In the genomic region with DNA sequence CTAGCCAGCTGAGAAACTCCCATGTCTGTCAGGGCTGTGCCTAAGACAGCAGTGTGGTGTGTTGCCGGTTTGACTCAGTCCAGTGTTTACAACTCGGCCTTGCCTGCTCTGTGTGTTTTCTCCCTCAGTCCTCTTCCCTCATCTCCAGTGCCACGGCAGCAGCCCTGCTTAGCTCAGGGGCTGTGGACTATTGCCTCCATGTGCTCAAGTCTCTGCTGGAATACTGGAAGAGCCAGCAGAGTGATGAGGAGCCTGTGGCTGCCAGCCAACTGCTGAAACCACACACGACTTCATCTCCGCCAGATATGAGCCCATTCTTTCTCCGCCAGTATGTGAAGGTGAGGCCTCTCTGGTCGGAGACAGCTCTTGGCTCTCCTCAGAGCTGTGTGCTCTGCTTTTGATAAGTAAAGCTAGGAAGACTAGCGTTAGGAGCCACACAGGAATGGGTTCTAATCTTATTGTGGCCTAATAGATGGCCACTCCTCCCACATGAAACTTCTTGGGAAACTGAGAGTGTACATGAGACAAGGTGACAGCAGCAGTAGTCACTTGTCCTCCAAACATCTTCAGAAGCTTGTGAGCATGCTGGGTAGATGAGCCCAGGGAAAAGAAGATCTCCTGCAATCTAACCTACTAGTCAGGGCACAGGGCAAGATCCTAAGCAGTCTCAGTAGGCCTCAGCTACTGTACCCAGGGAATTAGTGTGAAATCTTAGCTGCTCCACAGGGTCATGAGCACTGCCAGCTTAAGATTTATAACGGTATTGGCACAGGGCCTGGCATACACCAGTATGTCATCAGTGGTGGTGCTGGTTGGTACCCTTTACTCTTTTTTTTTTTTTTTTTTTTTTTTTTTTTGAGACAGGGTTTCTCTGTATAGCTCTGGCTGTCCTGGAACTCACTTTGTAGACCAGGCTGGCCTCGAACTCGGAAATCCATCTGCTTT, we compare ENCODE assay signal across 21 mouse cellular contexts.
DNase-seq lines count a peak whose midpoint lies in the region; ATAC-seq and TF ChIP-seq lines count a peak whose summit lies in the region.
"Had no signal": no experiment of that assay in that cellular context is flagged by ENCODE, and none has a peak within 500 bp of the region (broad histone marks: within the 10 kb centered on the region; RNA-seq: fewer than 3 reads in every experiment).

No protein-coding gene starts in this region.

- no peaks in the 10 kb centered on the region for H3K9me3 ChIP-seq in lung, postnatal 0 days (ENCODE audit: low read length)
- H3K9me3 ChIP-seq: hindbrain, embryonic 15.5 days; midbrain, embryonic 13.5 days had no signal

- H3K36me3 ChIP-seq in lung, postnatal 0 days (ENCODE audit: insufficient read depth, low read length) = peaks cover 89% of the 10 kb centered on the region

- no peaks in the 10 kb centered on the region for H3K4me1 ChIP-seq in lung, postnatal 0 days (ENCODE audit: insufficient read depth, low read depth, low read length)
- H3K4me1 ChIP-seq in lung, adult 2 months (ENCODE audit: control insufficient read depth, insufficient read depth, low read length) = no peaks in the 10 kb centered on the region
- H3K4me1 ChIP-seq: hindbrain, embryonic 15.5 days; midbrain, embryonic 13.5 days had no signal

- WGBS in lung, postnatal 0 days = 66% methylated on average over 11 of the region's 11 CpGs
- 69% methylated on average over 11 of the region's 11 CpGs for WGBS in lung, adult 2 months

- no peak for TF ChIP-seq EP300 in lung, postnatal 0 days (IDR thresholded peaks at IDR 0.05)

- no peaks in the 10 kb centered on the region for H3K27me3 ChIP-seq in lung, postnatal 0 days (replicated peaks; ENCODE audit: insufficient read depth, low read length)
- H3K27me3 ChIP-seq: hindbrain, embryonic 15.5 days; midbrain, embryonic 13.5 days; Patski had no signal

- peak; percentile 65 for DNase-seq in adrenal gland, adult 2 months
- DNase-seq in adrenal gland, adult 18-20 months (ENCODE audit: low spot score in 2 of 2) = no peak
- no peak for DNase-seq in lung, postnatal 0 days (ENCODE audit: low spot score)
- DNase-seq in lung, adult 2 months = no peak
- DNase-seq in adrenal gland, postnatal 36 days = peak; percentile 37 to 52
- DNase-seq in embryo, embryonic 10 days (ENCODE audit: low spot score) = no peak
- no peak for DNase-seq in c-Kit-positive CD71-positive TER-119-positive erythroid progenitor cells, embryonic 14.5 days (ENCODE audit: low spot score)
- DNase-seq: cerebellum, adult 9-11 months; embryo, embryonic 11 days; heart, postnatal 36 days; layer of hippocampus, postnatal 36 days; left cerebral cortex, postnatal 4 days; spleen, adult 18-20 months had no signal

- no peak overlapping the region for H3K4me3 ChIP-seq in lung, postnatal 0 days (ENCODE audit: low read depth, low read length)
- H3K4me3 ChIP-seq in lung, adult 2 months (replicated peaks; ENCODE audit: extremely low read depth, low read depth, low read length) = no peak overlapping the region
- H3K4me3 ChIP-seq: hindbrain, embryonic 15.5 days; midbrain, embryonic 13.5 days had no signal

- no peak overlapping the region for H3K27ac ChIP-seq in lung, postnatal 0 days (ENCODE audit: low read length)
- H3K27ac ChIP-seq: hindbrain, embryonic 15.5 days; macrophage; midbrain, embryonic 13.5 days had no signal

- no peak overlapping the region for H3K9ac ChIP-seq in lung, postnatal 0 days (replicated peaks; ENCODE audit: low read depth)
- H3K9ac ChIP-seq: hindbrain, embryonic 15.5 days; midbrain, embryonic 13.5 days had no signal

- no peak for TF ChIP-seq POLR2A in lung, adult 2 months (IDR thresholded peaks at IDR 0.05; ENCODE audit: borderline replicate concordance, extremely low read depth, low read depth, low read length)

- no peak overlapping the region for H3K4me2 ChIP-seq in lung, postnatal 0 days (replicated peaks; ENCODE audit: low read depth, low read length)
- H3K4me2 ChIP-seq: heart, embryonic 11.5 days; hindbrain, embryonic 15.5 days; midbrain, embryonic 13.5 days had no signal

- no peak for TF ChIP-seq CTCF in lung, postnatal 0 days (IDR thresholded peaks at IDR 0.05)
- no peak for TF ChIP-seq CTCF in lung, adult 2 months (IDR thresholded peaks at IDR 0.05; ENCODE audit: insufficient read depth, low read length)

- ATAC-seq in lung, postnatal 0 days = peak; percentile 32
- no peak for ATAC-seq in CD4-positive, CD25-positive, alpha-beta regulatory T cell, adult 4 months
- ATAC-seq: activated CD4-positive, CD25-positive, alpha-beta regulatory T cell, adult 4 months; intestine, embryonic 16.5 days; midbrain, embryonic 13.5 days; Patski had no signal

Comparison
In these comparisons a context has a peak if more than half of its experiments do, and no peak if none do; other contexts are left out.
1. DNase-seq: peak in adrenal gland, adult 2 months (single experiment) and adrenal gland, postnatal 36 days (2 of 2); none in adrenal gland, adult 18-20 months (0 of 2), lung, postnatal 0 days (single experiment), lung, adult 2 months (single experiment), embryo, embryonic 10 days (single experiment) and c-Kit-positive CD71-positive TER-119-positive erythroid progenitor cells, embryonic 14.5 days (single experiment).